Mouse (Mus musculus): ENCODE measurements around the gene 4930595D18Rik.

Gene 4930595D18Rik

GRCm38 (mm10) chr12:111184476-111184875 lies at the start of gene 4930595D18Rik:
4930595D18Rik (minus strand) TSS chr12:111184491.
- no peak for DNase-seq

- DNase-seq: no peak
Measured at GRCm38 (mm10) chr12:111233798-111234197, 49.5 kb upstream of the 4930595D18Rik start.

- DNase-seq: no peak
Measured at GRCm38 (mm10) chr12:111230793-111231192, 46.5 kb upstream of the 4930595D18Rik start.

GRCm38 (mm10) chr12:111228488-111228887 lies 44.2 kb upstream of the 4930595D18Rik start:
- DNase-seq: no peak

- DNase-seq: no peak
Measured at GRCm38 (mm10) chr12:111227410-111227809, 43.1 kb upstream of the 4930595D18Rik start.

- no peak for DNase-seq
Measured at GRCm38 (mm10) chr12:111225197-111225780, 41.0 kb upstream of the 4930595D18Rik start.

- DNase-seq: no peak
Measured at GRCm38 (mm10) chr12:111218867-111219266, 34.6 kb upstream of the 4930595D18Rik start.

- DNase-seq: no peak
Measured at GRCm38 (mm10) chr12:111211729-111212128, 27.4 kb upstream of the 4930595D18Rik start.

GRCm38 (mm10) chr12:111207641-111208040 lies 23.4 kb upstream of the 4930595D18Rik start:
- DNase-seq: no peak

- no peak for DNase-seq
Measured at GRCm38 (mm10) chr12:111203945-111204344, 19.7 kb upstream of the 4930595D18Rik start.

GRCm38 (mm10) chr12:111203076-111203475 lies 18.8 kb upstream of the 4930595D18Rik start:
- DNase-seq: no peak

GRCm38 (mm10) chr12:111196548-111196947 lies 12.3 kb upstream of the 4930595D18Rik start:
- DNase-seq: no peak

- peak; percentile 28 to 49 for DNase-seq
Measured at GRCm38 (mm10) chr12:111193331-111193730, 9.0 kb upstream of the 4930595D18Rik start.

GRCm38 (mm10) chr12:111192777-111193176 lies 8.5 kb upstream of the 4930595D18Rik start:
- DNase-seq: no peak

- no peak for DNase-seq
Measured at GRCm38 (mm10) chr12:111190891-111191290, 6.6 kb upstream of the 4930595D18Rik start.

GRCm38 (mm10) chr12:111190355-111190754 lies 6.1 kb upstream of the 4930595D18Rik start:
- no peak for DNase-seq

- no peak for DNase-seq
Measured at GRCm38 (mm10) chr12:111188295-111188694, 4.0 kb upstream of the 4930595D18Rik start.

GRCm38 (mm10) chr12:111186986-111187385 lies 2.7 kb upstream of the 4930595D18Rik start:
- no peak for DNase-seq

GRCm38 (mm10) chr12:111182378-111182777 lies 1.9 kb downstream of the 4930595D18Rik start:
- no peak for DNase-seq

- no peak for DNase-seq
Measured at GRCm38 (mm10) chr12:111181848-111182247, 2.4 kb downstream of the 4930595D18Rik start.

- no peak for DNase-seq
Measured at GRCm38 (mm10) chr12:111178772-111179171, 5.5 kb downstream of the 4930595D18Rik start.

- peak; percentile 21 to 44 for DNase-seq
Measured at GRCm38 (mm10) chr12:111168891-111169290, 15.4 kb downstream of the 4930595D18Rik start.

- DNase-seq: peak; percentile 29 to 55
Measured at GRCm38 (mm10) chr12:111166681-111167289, 17.5 kb downstream of the 4930595D18Rik start.

GRCm38 (mm10) chr12:111165831-111166591 lies 18.3 kb downstream of the 4930595D18Rik start, which contains the start of gene Traf3:
Traf3 (plus strand) TSS chr12:111166370.
- DNase-seq: peak; percentile 51 to 72

Measured in cerebellum, adult 18-20 months (tissue).